In genomic region chr9:110935941-110936340, GRCm38 (mm10) we compare ENCODE assay signal across 37 mouse cellular contexts. TPM values are rescaled to one million over a fixed set of nuclear protein-coding genes. Genes with fewer than 3 reads are reported as not detected.
A peak's percentile ranks its signal among the peaks of the same experiment; 100 is the strongest.
DNase-seq lines count a peak whose midpoint lies in the region; ATAC-seq and TF ChIP-seq lines count a peak whose summit lies in the region.
"Had no signal": no experiment of that assay in that cellular context is flagged by ENCODE, and none has a peak within 500 bp of the region (broad histone marks: within the 10 kb centered on the region; RNA-seq: fewer than 3 reads in every experiment).

No protein-coding gene starts in this region.

- no peak for TF ChIP-seq CTCF in hindbrain, postnatal 0 days (IDR thresholded peaks at IDR 0.05; ENCODE audit: low read depth)

- no peaks in the 10 kb centered on the region for H3K9me3 ChIP-seq in hindbrain, postnatal 0 days (ENCODE audit: low read length)
- H3K9me3 ChIP-seq in hindbrain, embryonic 10.5 days: no peaks in the 10 kb centered on the region
- H3K9me3 ChIP-seq: embryonic facial prominence, embryonic 10.5 days; embryonic facial prominence, embryonic 15.5 days; forebrain, embryonic 12.5 days; heart, embryonic 15.5 days; hindbrain, embryonic 15.5 days; liver, embryonic 12.5 days; midbrain, embryonic 10.5 days; midbrain, embryonic 15.5 days; neural tube, embryonic 15.5 days had no signal

- no peaks in the 10 kb centered on the region for H3K27me3 ChIP-seq in hindbrain, postnatal 0 days (ENCODE audit: insufficient read depth, low read length)
- no peaks in the 10 kb centered on the region for H3K27me3 ChIP-seq in hindbrain, embryonic 10.5 days (ENCODE audit: insufficient read depth, poor library complexity, severe bottlenecking)
- H3K27me3 ChIP-seq: embryonic facial prominence, embryonic 15.5 days; forebrain, embryonic 12.5 days; heart, embryonic 15.5 days; hindbrain, embryonic 15.5 days; liver, embryonic 12.5 days; midbrain, embryonic 15.5 days; neural tube, embryonic 15.5 days had no signal

- WGBS in hindbrain, postnatal 0 days: 69% methylated on average over 7 of the region's 7 CpGs
- 87% methylated on average over 7 of the region's 7 CpGs for WGBS in hindbrain, embryonic 10.5 days

- H3K4me1 ChIP-seq in hindbrain, postnatal 0 days (ENCODE audit: insufficient read depth, low read length): peaks cover 13% of the 10 kb centered on the region
- peaks cover 28% of the 10 kb centered on the region for H3K4me1 ChIP-seq in hindbrain, embryonic 10.5 days (replicated peaks)
- H3K4me1 ChIP-seq: forebrain, embryonic 12.5 days; heart, embryonic 15.5 days; liver, embryonic 12.5 days had no signal

- H3K27ac ChIP-seq in hindbrain, postnatal 0 days: 0 out of 2 replicates have a peak overlapping the region, but pooled peaks have one; percentile 26
- H3K27ac ChIP-seq in hindbrain, embryonic 10.5 days: no peak overlapping the region
- H3K27ac ChIP-seq: embryonic facial prominence, embryonic 10.5 days; embryonic facial prominence, embryonic 15.5 days; forebrain, embryonic 12.5 days; heart, embryonic 15.5 days; hindbrain, embryonic 15.5 days; liver, embryonic 12.5 days; midbrain, embryonic 10.5 days; midbrain, embryonic 15.5 days; neural tube, embryonic 15.5 days had no signal

- H3K4me2 ChIP-seq in hindbrain, postnatal 0 days (ENCODE audit: low read depth, low read length): no peak overlapping the region
- H3K4me2 ChIP-seq: embryonic facial prominence, embryonic 15.5 days; forebrain, embryonic 12.5 days; heart, embryonic 15.5 days; hindbrain, embryonic 15.5 days; liver, embryonic 12.5 days; midbrain, embryonic 15.5 days; neural tube, embryonic 15.5 days had no signal

- no peak overlapping the region for H3K9ac ChIP-seq in hindbrain, postnatal 0 days (replicated peaks; ENCODE audit: low read length)
- H3K9ac ChIP-seq: embryonic facial prominence, embryonic 15.5 days; forebrain, embryonic 12.5 days; forebrain, postnatal 0 days; heart, embryonic 15.5 days; hindbrain, embryonic 15.5 days; liver, embryonic 12.5 days; liver, postnatal 0 days; midbrain, embryonic 15.5 days; neural tube, embryonic 15.5 days had no signal

- no peak for ATAC-seq in hindbrain, postnatal 0 days
- ATAC-seq: forebrain, postnatal 0 days; liver, embryonic 12.5 days; liver, postnatal 0 days; lung, postnatal 0 days; midbrain, embryonic 15.5 days had no signal

- H3K4me3 ChIP-seq in hindbrain, postnatal 0 days (ENCODE audit: low read length): no peak overlapping the region
- H3K4me3 ChIP-seq in hindbrain, embryonic 10.5 days: no peak overlapping the region
- H3K4me3 ChIP-seq: embryonic facial prominence, embryonic 10.5 days; embryonic facial prominence, embryonic 15.5 days; forebrain, embryonic 12.5 days; heart, embryonic 15.5 days; hindbrain, embryonic 15.5 days; liver, embryonic 12.5 days; midbrain, embryonic 10.5 days; midbrain, embryonic 15.5 days; neural tube, embryonic 15.5 days had no signal

- no peaks in the 10 kb centered on the region for H3K36me3 ChIP-seq in hindbrain, postnatal 0 days (ENCODE audit: insufficient read depth, low read length)
- H3K36me3 ChIP-seq in hindbrain, embryonic 10.5 days: no peaks in the 10 kb centered on the region
- H3K36me3 ChIP-seq: embryonic facial prominence, embryonic 10.5 days; embryonic facial prominence, embryonic 15.5 days; forebrain, embryonic 12.5 days; heart, embryonic 15.5 days; hindbrain, embryonic 15.5 days; liver, embryonic 12.5 days; midbrain, embryonic 10.5 days; midbrain, embryonic 15.5 days; neural tube, embryonic 15.5 days had no signal

- intact Hi-C loops in heart, postnatal 25 days (cut with DNase I): no loop called here

- DNase-seq in heart, adult 11 months: peak; percentile 93
- no peak for DNase-seq in heart, postnatal 25 days (ENCODE audit: low spot score)
- DNase-seq in hindbrain, postnatal 0 days (ENCODE audit: low spot score): no peak
- no peak for DNase-seq in hindbrain, embryonic 10.5 days (ENCODE audit: low spot score)
- peak; percentile 45 for DNase-seq in lung, postnatal 25 days (ENCODE audit: low spot score)
- no peak for DNase-seq in lung, postnatal 10 days
- DNase-seq in thymus, postnatal 14 days: no peak
- DNase-seq: adrenal gland, postnatal 25 days; B cell, adult 2 months; cerebellum, adult 11-12 months; forebrain, postnatal 0 days; kidney, adult 18-20 months; kidney, postnatal 14 days; left cerebral cortex, postnatal 4 days; liver, postnatal 0 days; right cerebral cortex, postnatal 25 days; spleen, adult 18-20 months; thymus, adult 2 months; thymus, postnatal 4 days had no signal

RNA-seq across cellular contexts. Expression of gene Tdgf1, which starts 10.0 kb away (rescaled TPM):
- not detected for total RNA-seq in heart, postnatal 25 days (2021)
- 1.5 TPM in 1 of 2 replicates, not detected in the other for total RNA-seq in hindbrain, postnatal 0 days (2014; rRNA removed)
- polyA plus RNA-seq in hindbrain, postnatal 0 days (2015; fragmentation: Nextera tagmentation; extraction: Ambion mirVana): 0.66 and 0.87 TPM in 2 replicates
- not detected in 2 replicates for polyA plus RNA-seq in hindbrain, embryonic 10.5 days (2016; fragmentation: Nextera tagmentation; extraction: Ambion mirVana)
- total RNA-seq: adrenal gland, adult 18-20 months; adrenal gland, postnatal 25 days; forebrain, postnatal 0 days; hematopoietic stem cell, adult 5-6 weeks; megakaryocyte progenitor cell, adult 5-6 weeks had no signal
- polyA plus RNA-seq: embryonic facial prominence, embryonic 10.5 days; forebrain, embryonic 12.5 days; heart, embryonic 15.5 days; intestine, embryonic 14.5 days; liver, embryonic 12.5 days; liver, postnatal 0 days; midbrain, embryonic 15.5 days; stomach, embryonic 16.5 days had no signal

RNA-seq across cellular contexts. Expression of gene Lrrc2, which starts 15.4 kb away (rescaled TPM):
- total RNA-seq in heart, postnatal 25 days (2021): 100 to 1,000 TPM; 142 to 144 TPM
- total RNA-seq in hindbrain, postnatal 0 days (2014; rRNA removed): 0.78 and 8.3 TPM in 2 replicates
- polyA plus RNA-seq in hindbrain, postnatal 0 days (2015; fragmentation: Nextera tagmentation; extraction: Ambion mirVana): 1.3 and 2.6 TPM in 2 replicates
- 0.33 TPM in 1 of 2 replicates, not detected in the other for polyA plus RNA-seq in hindbrain, embryonic 10.5 days (2016; fragmentation: Nextera tagmentation; extraction: Ambion mirVana)
- polyA plus RNA-seq: forebrain, embryonic 12.5 days had no signal

RNA-seq across cellular contexts. Expression of gene Fam240a, which starts 19.3 kb away (rescaled TPM):
- total RNA-seq in heart, postnatal 25 days (2021): not detected
- total RNA-seq in hindbrain, postnatal 0 days (2014; rRNA removed): not detected in 2 replicates
- not detected in 2 replicates for polyA plus RNA-seq in hindbrain, postnatal 0 days (2015; fragmentation: Nextera tagmentation; extraction: Ambion mirVana)
- polyA plus RNA-seq in hindbrain, embryonic 10.5 days (2016; fragmentation: Nextera tagmentation; extraction: Ambion mirVana): not detected in 2 replicates
- total RNA-seq: adrenal gland, adult 18-20 months; adrenal gland, postnatal 25 days; forebrain, postnatal 0 days; hematopoietic stem cell, adult 5-6 weeks; layer of hippocampus, postnatal 14 days; left cerebral cortex, postnatal 4 days; megakaryocyte progenitor cell, adult 5-6 weeks had no signal
- polyA plus RNA-seq: embryonic facial prominence, embryonic 10.5 days; embryonic facial prominence, embryonic 15.5 days; forebrain, embryonic 12.5 days; gonadal fat pad, adult 2 months; heart, embryonic 15.5 days; hindbrain, embryonic 15.5 days; intestine, embryonic 14.5 days; limb, embryonic 14.5 days; liver, embryonic 12.5 days; liver, postnatal 0 days; lung, postnatal 0 days; midbrain, embryonic 10.5 days; midbrain, embryonic 15.5 days; neural tube, embryonic 15.5 days; stomach, embryonic 16.5 days had no signal

RNA-seq across cellular contexts. Expression of gene Rtp3, which starts 54.4 kb away (rescaled TPM):
- 1 to 10 TPM; 4.0 to 4.3 TPM for total RNA-seq in heart, postnatal 25 days (2021)
- total RNA-seq in hindbrain, postnatal 0 days (2014; rRNA removed): 1.4 TPM in 1 of 2 replicates, not detected in the other
- not detected in 2 replicates for polyA plus RNA-seq in hindbrain, postnatal 0 days (2015; fragmentation: Nextera tagmentation; extraction: Ambion mirVana)
- 0.14 TPM in 1 of 2 replicates, not detected in the other for polyA plus RNA-seq in hindbrain, embryonic 10.5 days (2016; fragmentation: Nextera tagmentation; extraction: Ambion mirVana)
- total RNA-seq: forebrain, postnatal 0 days; hematopoietic stem cell, adult 5-6 weeks; megakaryocyte progenitor cell, adult 5-6 weeks had no signal
- polyA plus RNA-seq: embryonic facial prominence, embryonic 15.5 days; forebrain, embryonic 12.5 days; forebrain, postnatal 0 days; hindbrain, embryonic 15.5 days; midbrain, embryonic 10.5 days; midbrain, embryonic 15.5 days had no signal

RNA-seq across cellular contexts. Expression of gene Tmie, which starts 56.0 kb away (rescaled TPM):
- 1 to 10 TPM; 1.2 to 1.3 TPM for total RNA-seq in heart, postnatal 25 days (2021)
- total RNA-seq in hindbrain, postnatal 0 days (2014; rRNA removed): 5.7 and 6.8 TPM in 2 replicates
- 6.2 and 7.1 TPM in 2 replicates for polyA plus RNA-seq in hindbrain, postnatal 0 days (2015; fragmentation: Nextera tagmentation; extraction: Ambion mirVana)
- 0.18 and 0.47 TPM in 2 replicates for polyA plus RNA-seq in hindbrain, embryonic 10.5 days (2016; fragmentation: Nextera tagmentation; extraction: Ambion mirVana)
- total RNA-seq: megakaryocyte progenitor cell, adult 5-6 weeks had no signal

Comparison
In these comparisons a context has a peak if more than half of its experiments do, and no peak if none do; other contexts are left out.
1. DNase-seq: peak in heart, adult 11 months (single experiment) and lung, postnatal 25 days (single experiment); none in heart, postnatal 25 days (single experiment), hindbrain, postnatal 0 days (single experiment), hindbrain, embryonic 10.5 days (single experiment), lung, postnatal 10 days (single experiment) and thymus, postnatal 14 days (single experiment).
2. RNA of gene Lrrc2, which starts 15.4 kb away (total RNA-seq): 142 to 144 TPM in heart, postnatal 25 days; 0.78 to 8.3 TPM in hindbrain, postnatal 0 days; every median in the first group is over 10 times any median in the second.